In genomic region chr4:49167030-49167429, GRCm38 (mm10) we compare ENCODE assay signal across 22 mouse cellular contexts.
A peak's percentile ranks its signal among the peaks of the same experiment; 100 is the strongest.
DNase-seq lines count a peak whose midpoint lies in the region; ATAC-seq and TF ChIP-seq lines count a peak whose summit lies in the region.
"Had no signal": no experiment of that assay in that cellular context is flagged by ENCODE, and none has a peak within 500 bp of the region (broad histone marks: within the 10 kb centered on the region; RNA-seq: fewer than 3 reads in every experiment).

No protein-coding gene starts in this region.

- H3K27me3 ChIP-seq in CH12.LX (replicated peaks): no peaks in the 10 kb centered on the region
- H3K27me3 ChIP-seq: embryonic facial prominence, embryonic 13.5 days; embryonic facial prominence, embryonic 15.5 days; forebrain, embryonic 12.5 days; forebrain, embryonic 15.5 days had no signal

- peak; percentile 80 for TF ChIP-seq EP300 in CH12.LX (IDR thresholded peaks at IDR 0.05; ENCODE audit: low read length)

- no peaks in the 10 kb centered on the region for H3K36me3 ChIP-seq in CH12.LX (replicated peaks in 1 of 2; ENCODE audit: control insufficient read depth in 1 of 2, insufficient read depth in 1 of 2, low read length in 1 of 2)
- H3K36me3 ChIP-seq: embryonic facial prominence, embryonic 13.5 days; embryonic facial prominence, embryonic 15.5 days; forebrain, embryonic 10.5 days; forebrain, embryonic 12.5 days; forebrain, embryonic 15.5 days had no signal

- no peak overlapping the region for H3K4me3 ChIP-seq in CH12.LX (replicated peaks in 1 of 3; ENCODE audit: low read depth in 2 of 3, low read length in 2 of 3, poor library complexity in 1 of 3)
- H3K4me3 ChIP-seq: embryonic facial prominence, embryonic 13.5 days; embryonic facial prominence, embryonic 15.5 days; erythroblast, embryonic 14.5 days; forebrain, embryonic 10.5 days; forebrain, embryonic 12.5 days; forebrain, embryonic 15.5 days had no signal

- H3K4me1 ChIP-seq in CH12.LX (ENCODE audit: control insufficient read depth in 1 of 2, insufficient read depth in 2 of 2): peaks cover 8 to 28% of the 10 kb centered on the region in 2 experiments
- H3K4me1 ChIP-seq: embryonic facial prominence, embryonic 13.5 days; embryonic facial prominence, embryonic 15.5 days; forebrain, embryonic 10.5 days; forebrain, embryonic 12.5 days; forebrain, embryonic 15.5 days had no signal

- TF ChIP-seq POLR2A in CH12.LX (IDR thresholded peaks at IDR 0.05; ENCODE audit: low read depth, low read length): no peak

- no peak overlapping the region for H3K27ac ChIP-seq in CH12.LX (ENCODE audit: insufficient read depth, low read depth)
- H3K27ac ChIP-seq: embryonic facial prominence, embryonic 13.5 days; embryonic facial prominence, embryonic 15.5 days; forebrain, embryonic 10.5 days; forebrain, embryonic 12.5 days; forebrain, embryonic 15.5 days had no signal

- dilution Hi-C loops in CH12.LX (cut with MboI; ENCODE audit: extremely low pct_ligation_motif_present, extremely low pct_unique_long_range_greater_than_20kb, low sequenced_read_pairs): no loop called here

- DNase-seq in B cell, adult 2 months: peak; percentile 7 to 8
- peak; percentile 91 for DNase-seq in CH12.LX (ENCODE audit: extremely low read depth)
- DNase-seq in right cerebral cortex, postnatal 10 days (ENCODE audit: low spot score in 2 of 2): no peak
- DNase-seq in cerebellum, postnatal 36 days: no peak
- DNase-seq in lung, postnatal 36 days: no peak
- DNase-seq: adrenal gland, adult 2 months; adrenal gland, postnatal 10 days; adrenal gland, postnatal 25 days; cerebellum, adult 11-12 months; cerebellum, adult 2 months; cerebellum, adult 9-10 months; cerebellum, postnatal 10 days; cerebellum, postnatal 25 days; embryo, embryonic 11 days had no signal

- H3K9ac ChIP-seq in CH12.LX (ENCODE audit: insufficient read depth, low read depth): no peak overlapping the region
- H3K9ac ChIP-seq: embryonic facial prominence, embryonic 13.5 days; embryonic facial prominence, embryonic 15.5 days; forebrain, embryonic 12.5 days; forebrain, embryonic 15.5 days had no signal

- in situ Hi-C loops in CH12.LX (cut with MboI; ENCODE audit: low pct_ligation_motif_present, low pct_unique_long_range_greater_than_20kb, low sequenced_read_pairs): no loop called here

- H3K9me3 ChIP-seq in CH12.LX (replicated peaks; ENCODE audit: low read length): no peaks in the 10 kb centered on the region
- H3K9me3 ChIP-seq: embryonic facial prominence, embryonic 13.5 days; embryonic facial prominence, embryonic 15.5 days; forebrain, embryonic 10.5 days; forebrain, embryonic 12.5 days; forebrain, embryonic 15.5 days had no signal

- 0 out of 2 replicates have a peak, but pooled peaks have one; percentile 6 for ATAC-seq in neutrophil, adult 5-6 weeks (ENCODE audit: extremely low read depth, insufficient number of reproducible peaks, low FRiP score, poor library complexity, severe bottlenecking)
- ATAC-seq: CD4-positive, CD25-positive, alpha-beta regulatory T cell, adult 4 months; forebrain, embryonic 15.5 days had no signal

- no peaks in the 10 kb centered on the region for H3K79me2 ChIP-seq in CH12.LX (replicated peaks; ENCODE audit: control insufficient read depth, extremely low read depth, insufficient read depth, poor library complexity, severe bottlenecking)

- no peak for TF ChIP-seq RAD21 in CH12.LX (IDR thresholded peaks at IDR 0.05; ENCODE audit: low read depth, low read length)

- H3K4me2 ChIP-seq in CH12.LX (ENCODE audit: insufficient read depth, low read depth, poor library complexity, severe bottlenecking): peak overlapping the region; percentile 75
- H3K4me2 ChIP-seq: embryonic facial prominence, embryonic 13.5 days; embryonic facial prominence, embryonic 15.5 days; forebrain, embryonic 12.5 days; forebrain, embryonic 15.5 days had no signal

- TF ChIP-seq CTCF in CH12.LX (conservative IDR thresholded peaks at IDR 0.05 in 1 of 2, IDR thresholded peaks at IDR 0.05 in 1 of 2; ENCODE audit: low read depth in 2 of 2, low read length in 2 of 2): no peak

TF ChIP-seq in CH12.LX, 34 proteins besides CTCF, POLR2A, EP300 and RAD21:
- TF ChIP-seq CHD1 (IDR thresholded peaks at IDR 0.05; ENCODE audit: low read depth, low read length) (no peak), ZNF384 (IDR thresholded peaks at IDR 0.05; ENCODE audit: low read depth, low read length) (no peak), MYC (IDR thresholded peaks at IDR 0.05; ENCODE audit: low read depth, low read length) (peak; percentile 25; the same call in 1 of the 2 replicates), ELF1 (IDR thresholded peaks at IDR 0.05; ENCODE audit: low read depth, low read length) (no peak), MAX (IDR thresholded peaks at IDR 0.05; ENCODE audit: low read length) (no peak), POLR2AphosphoS2 (IDR thresholded peaks at IDR 0.05; ENCODE audit: low read depth, low read length) (no peak), ETS1 (conservative IDR thresholded peaks at IDR 0.05; ENCODE audit: low read depth, low read length) (peak; percentile 90), SIN3A (IDR thresholded peaks at IDR 0.05; ENCODE audit: low read length) (peak; percentile 90; the same call in 1 of the 2 replicates), USF2 (conservative IDR thresholded peaks at IDR 0.05; ENCODE audit: low read depth, low read length) (no peak), ZMIZ1 (IDR thresholded peaks at IDR 0.05; ENCODE audit: low read depth, low read length) (no peak), CHD2 (IDR thresholded peaks at IDR 0.05; ENCODE audit: low read length) (peak; percentile 79), HCFC1 (IDR thresholded peaks at IDR 0.05; ENCODE audit: low read depth, low read length) (no peak), MAFK (IDR thresholded peaks at IDR 0.05; ENCODE audit: insufficient replicate concordance, low read length) (peak; percentile 66; the same call in 1 of the 2 replicates), PAX5 (IDR thresholded peaks at IDR 0.05; ENCODE audit: low read length) (no peak), TCF12 (IDR thresholded peaks at IDR 0.05; ENCODE audit: low read depth, low read length) (peak; percentile 67), JUND (conservative IDR thresholded peaks at IDR 0.05; ENCODE audit: low read depth, low read length) (0 out of 2 replicates have a peak, but pooled peaks have one; percentile 11), SMC3 (IDR thresholded peaks at IDR 0.05; ENCODE audit: low read depth, low read length) (no peak), IRF4 (IDR thresholded peaks at IDR 0.05; ENCODE audit: low read depth, low read length) (peak; percentile 67; the same call in 1 of the 2 replicates), BHLHE40 (IDR thresholded peaks at IDR 0.05; ENCODE audit: low read depth, low read length) (peak; percentile 75), RCOR1 (conservative IDR thresholded peaks at IDR 0.05; ENCODE audit: low read depth, low read length) (0 out of 2 replicates have a peak, but pooled peaks have one; percentile 21), NELFE (IDR thresholded peaks at IDR 0.05; ENCODE audit: low read depth, low read length) (no peak), ZKSCAN1 (IDR thresholded peaks at IDR 0.05; ENCODE audit: borderline replicate concordance, low read depth, low read length) (no peak), ZC3H11A (IDR thresholded peaks at IDR 0.05; ENCODE audit: low read depth, low read length) (no peak), USF1 (IDR thresholded peaks at IDR 0.05; ENCODE audit: low read depth, low read length) (no peak), JUN (IDR thresholded peaks at IDR 0.05; ENCODE audit: insufficient read depth, low read depth, low read length) (no peak), TBP (conservative IDR thresholded peaks at IDR 0.05; ENCODE audit: low read depth, low read length) (no peak), UBTF (IDR thresholded peaks at IDR 0.05; ENCODE audit: low read depth, low read length) (no peak), NRF1 (IDR thresholded peaks at IDR 0.05; ENCODE audit: low read depth, low read length) (no peak), MAZ (IDR thresholded peaks at IDR 0.05; ENCODE audit: low read depth, low read length) (no peak), MEF2A (IDR thresholded peaks at IDR 0.05; ENCODE audit: borderline replicate concordance, low read depth, low read length) (peak; percentile 30; the same call in 1 of the 2 replicates), MXI1 (IDR thresholded peaks at IDR 0.05; ENCODE audit: low read depth, low read length) (no peak), GABPA (IDR thresholded peaks at IDR 0.05; ENCODE audit: insufficient replicate concordance, low read depth, low read length) (no peak), E2F4 (IDR thresholded peaks at IDR 0.05; ENCODE audit: insufficient replicate concordance, low read depth, low read length) (no peak), KAT2A (IDR thresholded peaks at IDR 0.05; ENCODE audit: insufficient replicate concordance, low read length) (0 out of 2 replicates have a peak, but pooled peaks have one; percentile 26)

Comparison
In these comparisons a context has a peak if more than half of its experiments do, and no peak if none do; other contexts are left out.
1. DNase-seq: peak in B cell, adult 2 months (2 of 2) and CH12.LX (single experiment); none in right cerebral cortex, postnatal 10 days (0 of 2), cerebellum, postnatal 36 days (0 of 2) and lung, postnatal 36 days (single experiment).